Mouse (Mus musculus): ENCODE measurements around the gene Cd86. TPM values are rescaled to one million over a fixed set of nuclear protein-coding genes. Genes with fewer than 3 reads are reported as not detected.

Gene Cd86
- polyA plus RNA-seq, 1 experiment from 2014 or later = 1.7 TPM

- Histone ChIP-seq H3K4me3 (no peak overlapping the region), H3K9ac (replicated peaks) (no peak overlapping the region), H3K36me3 (no peaks in the 10 kb centered on the region), H3K4me1 (peaks cover 5% of the 10 kb centered on the region; the same call in 1 of the 2 replicates), H3K27ac (replicated peaks) (no peak overlapping the region), H3K9me3 (no peaks in the 10 kb centered on the region), H3K27me3 (no peaks in the 10 kb centered on the region), H3K4me2 (replicated peaks) (no peak overlapping the region)
- 53% methylated on average over 6 of the region's 6 CpGs for WGBS
- no peak for ATAC-seq (ENCODE audit: low FRiP score, low read depth)
Observed at GRCm38 (mm10) chr16:36651174-36651766, 14.6 kb downstream of the Cd86 start.

- no peak overlapping the region for H3K4me3 ChIP-seq
- H3K27ac ChIP-seq (replicated peaks) = no peak overlapping the region
- no peak for ATAC-seq (ENCODE audit: low FRiP score, low read depth)
- H3K36me3 ChIP-seq = no peaks in the 10 kb centered on the region
- no peaks in the 10 kb centered on the region for H3K27me3 ChIP-seq
- H3K4me2 ChIP-seq (replicated peaks) = no peak overlapping the region
- WGBS = 89% methylated on average over 4 of the region's 4 CpGs
- H3K9ac ChIP-seq (replicated peaks) = no peak overlapping the region
- H3K9me3 ChIP-seq = no peaks in the 10 kb centered on the region
- H3K4me1 ChIP-seq = peaks cover 5% of the 10 kb centered on the region; the same call in 1 of the 2 replicates
Observed at GRCm38 (mm10) chr16:36650511-36650910, 15.4 kb downstream of the Cd86 start.

- Histone ChIP-seq H3K4me2 (replicated peaks) (no peak overlapping the region), H3K9ac (replicated peaks) (no peak overlapping the region), H3K4me3 (no peak overlapping the region), H3K36me3 (no peaks in the 10 kb centered on the region), H3K27me3 (no peaks in the 10 kb centered on the region), H3K27ac (replicated peaks) (no peak overlapping the region), H3K4me1 (peaks cover 5% of the 10 kb centered on the region; the same call in 1 of the 2 replicates), H3K9me3 (no peaks in the 10 kb centered on the region)
- no peak for ATAC-seq (ENCODE audit: low FRiP score, low read depth)
- WGBS = 24% methylated on average over 3 of the region's 3 CpGs
Observed at GRCm38 (mm10) chr16:36649304-36649703, 16.6 kb downstream of the Cd86 start.

GRCm38 (mm10) chr16:36645124-36645523 is 20.8 kb downstream of the Cd86 start:
- H3K4me1 ChIP-seq = peaks cover 5% of the 10 kb centered on the region; the same call in 1 of the 2 replicates
- H3K4me2 ChIP-seq (replicated peaks) = no peak overlapping the region
- WGBS = 89% methylated on average over 6 of the region's 6 CpGs
- H3K27me3 ChIP-seq = no peaks in the 10 kb centered on the region
- ATAC-seq (ENCODE audit: low FRiP score, low read depth) = no peak
- H3K9ac ChIP-seq (replicated peaks) = no peak overlapping the region
- H3K4me3 ChIP-seq = no peak overlapping the region
- no peaks in the 10 kb centered on the region for H3K9me3 ChIP-seq
- no peak overlapping the region for H3K27ac ChIP-seq (replicated peaks)
- H3K36me3 ChIP-seq = no peaks in the 10 kb centered on the region

GRCm38 (mm10) chr16:36642696-36643046 is 23.2 kb downstream of the Cd86 start:
- H3K9ac ChIP-seq (replicated peaks) = no peak overlapping the region
- H3K4me1 ChIP-seq = no peaks in the 10 kb centered on the region
- no peak overlapping the region for H3K4me2 ChIP-seq (replicated peaks)
- no peaks in the 10 kb centered on the region for H3K36me3 ChIP-seq
- H3K27me3 ChIP-seq = no peaks in the 10 kb centered on the region
- no peaks in the 10 kb centered on the region for H3K9me3 ChIP-seq
- ATAC-seq (ENCODE audit: low FRiP score, low read depth) = no peak
- no peak overlapping the region for H3K4me3 ChIP-seq
- 83% methylated on average over 5 of the region's 5 CpGs for WGBS
- no peak overlapping the region for H3K27ac ChIP-seq (replicated peaks)

GRCm38 (mm10) chr16:36641830-36642695 is 23.8 kb downstream of the Cd86 start:
- ATAC-seq (ENCODE audit: low FRiP score, low read depth) = no peak
- no peaks in the 10 kb centered on the region for H3K4me1 ChIP-seq
- 86% methylated on average over 14 of the region's 14 CpGs for WGBS
- H3K27ac ChIP-seq (replicated peaks) = no peak overlapping the region
- H3K4me2 ChIP-seq (replicated peaks) = no peak overlapping the region
- H3K9me3 ChIP-seq = no peaks in the 10 kb centered on the region
- no peak overlapping the region for H3K4me3 ChIP-seq
- H3K36me3 ChIP-seq = no peaks in the 10 kb centered on the region
- H3K27me3 ChIP-seq = no peaks in the 10 kb centered on the region
- H3K9ac ChIP-seq (replicated peaks) = no peak overlapping the region

- 75% methylated on average over 5 of the region's 5 CpGs for WGBS
- no peaks in the 10 kb centered on the region for H3K4me1 ChIP-seq
- ATAC-seq (ENCODE audit: low FRiP score, low read depth) = no peak
- H3K4me3 ChIP-seq = no peak overlapping the region
- H3K9ac ChIP-seq (replicated peaks) = no peak overlapping the region
- no peaks in the 10 kb centered on the region for H3K9me3 ChIP-seq
- no peaks in the 10 kb centered on the region for H3K27me3 ChIP-seq
- H3K27ac ChIP-seq (replicated peaks) = no peak overlapping the region
- no peaks in the 10 kb centered on the region for H3K36me3 ChIP-seq
- no peak overlapping the region for H3K4me2 ChIP-seq (replicated peaks)
Observed at GRCm38 (mm10) chr16:36640993-36641392, 24.9 kb downstream of the Cd86 start.

GRCm38 (mm10) chr16:36639812-36640504 is 25.9 kb downstream of the Cd86 start:
- Histone ChIP-seq H3K9me3 (no peaks in the 10 kb centered on the region), H3K9ac (replicated peaks) (no peak overlapping the region), H3K4me1 (no peaks in the 10 kb centered on the region), H3K27me3 (no peaks in the 10 kb centered on the region), H3K4me2 (replicated peaks) (no peak overlapping the region), H3K4me3 (no peak overlapping the region), H3K36me3 (no peaks in the 10 kb centered on the region), H3K27ac (replicated peaks) (no peak overlapping the region)
- ATAC-seq (ENCODE audit: low FRiP score, low read depth) = no peak
- 92% methylated on average over 16 of the region's 16 CpGs for WGBS

- H3K9me3 ChIP-seq = no peaks in the 10 kb centered on the region
- H3K36me3 ChIP-seq = no peaks in the 10 kb centered on the region
- no peak overlapping the region for H3K4me3 ChIP-seq
- ATAC-seq (ENCODE audit: low FRiP score, low read depth) = no peak
- 76% methylated on average over 4 of the region's 4 CpGs for WGBS
- no peaks in the 10 kb centered on the region for H3K27me3 ChIP-seq
- H3K4me2 ChIP-seq (replicated peaks) = no peak overlapping the region
- no peak overlapping the region for H3K27ac ChIP-seq (replicated peaks)
- no peak overlapping the region for H3K9ac ChIP-seq (replicated peaks)
- H3K4me1 ChIP-seq = no peaks in the 10 kb centered on the region
Observed at GRCm38 (mm10) chr16:36636800-36637199, 29.1 kb downstream of the Cd86 start.

GRCm38 (mm10) chr16:36634971-36635710 is 30.7 kb downstream of the Cd86 start:
- no peaks in the 10 kb centered on the region for H3K4me1 ChIP-seq
- WGBS = 90% methylated on average over 23 of the region's 23 CpGs
- H3K9ac ChIP-seq (replicated peaks) = no peak overlapping the region
- no peaks in the 10 kb centered on the region for H3K27me3 ChIP-seq
- no peaks in the 10 kb centered on the region for H3K36me3 ChIP-seq
- H3K4me2 ChIP-seq (replicated peaks) = no peak overlapping the region
- no peak for ATAC-seq (ENCODE audit: low FRiP score, low read depth)
- no peak overlapping the region for H3K27ac ChIP-seq (replicated peaks)
- no peaks in the 10 kb centered on the region for H3K9me3 ChIP-seq
- no peak overlapping the region for H3K4me3 ChIP-seq

- WGBS = 90% methylated on average over 2 of the region's 2 CpGs
- H3K4me3 ChIP-seq = no peak overlapping the region
- H3K4me2 ChIP-seq (replicated peaks) = no peak overlapping the region
- no peak for ATAC-seq (ENCODE audit: low FRiP score, low read depth)
- no peak overlapping the region for H3K27ac ChIP-seq (replicated peaks)
- H3K4me1 ChIP-seq = no peaks in the 10 kb centered on the region
- H3K36me3 ChIP-seq = no peaks in the 10 kb centered on the region
- H3K27me3 ChIP-seq = no peaks in the 10 kb centered on the region
- H3K9me3 ChIP-seq = no peaks in the 10 kb centered on the region
- no peak overlapping the region for H3K9ac ChIP-seq (replicated peaks)
Observed at GRCm38 (mm10) chr16:36634421-36634820, 31.5 kb downstream of the Cd86 start.
